Mouse (Mus musculus) right cerebral cortex, postnatal 25 days (tissue): Measurements from ENCODE around the gene Ptgr2.
"Not testable (repeated sequence)": the region's sequence is repeated elsewhere in the genome, so short reads cannot be mapped to it uniquely, and the experiment has no call there.

Source experiments
- DNase-seq: peaks from one replicate; pipeline ENCODE4 v3.0.0; 2022

Ptgr2 gene

GRCm38 (mm10) chr12:84311306-84311705 is 26.3 kb downstream of the Ptgr2 start:
- DNase-seq: no peak

DNA sequence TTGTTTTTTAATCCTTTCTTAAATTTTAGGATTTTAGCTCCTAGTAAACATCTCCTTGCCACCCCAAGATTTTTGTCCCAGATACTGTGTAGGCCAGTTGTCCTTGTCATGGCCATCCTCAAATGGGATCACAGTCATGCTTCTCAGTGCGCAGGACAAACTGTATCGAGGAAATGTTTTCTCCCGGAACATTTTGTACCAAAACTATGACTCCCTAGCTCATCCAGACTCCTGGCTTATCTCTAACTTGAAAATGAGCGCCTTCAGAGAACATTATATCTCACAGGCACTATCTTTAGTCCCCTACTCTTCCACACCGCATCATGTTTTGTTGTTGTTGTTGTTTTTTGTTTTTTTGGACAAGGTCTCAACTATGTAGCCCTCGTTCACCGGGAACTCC is 31.0 kb downstream of the Ptgr2 start:
- DNase-seq: no peak

- peak; percentile 84 for DNase-seq
These were observed 31.9 kb downstream of the Ptgr2 start, which contains the start of gene Zfp410 for GRCm38 (mm10) chr12:84316721-84317621. Zfp410 (plus strand) TSS chr12:84316852.

DNA sequence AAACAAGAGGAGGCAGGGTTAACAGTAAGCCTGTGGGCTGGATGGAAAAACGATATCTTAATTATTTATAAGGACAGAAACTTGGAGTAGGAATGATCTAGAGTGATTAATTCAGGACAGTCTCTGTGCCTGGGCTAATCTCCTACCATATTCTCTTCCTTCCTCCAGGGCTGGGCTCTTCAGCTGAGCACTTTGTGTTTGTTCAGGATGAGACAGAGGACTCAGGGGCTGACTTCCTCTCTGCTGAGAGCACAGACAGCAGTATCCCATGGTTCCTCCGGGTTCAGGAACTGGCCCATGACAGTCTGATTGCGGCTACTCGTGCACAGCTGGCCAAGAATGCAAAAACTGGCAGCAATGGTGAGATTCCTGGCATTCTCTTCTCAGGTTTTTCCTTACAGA is 42.1 kb downstream of the Ptgr2 start:
- DNase-seq: no peak

DNA sequence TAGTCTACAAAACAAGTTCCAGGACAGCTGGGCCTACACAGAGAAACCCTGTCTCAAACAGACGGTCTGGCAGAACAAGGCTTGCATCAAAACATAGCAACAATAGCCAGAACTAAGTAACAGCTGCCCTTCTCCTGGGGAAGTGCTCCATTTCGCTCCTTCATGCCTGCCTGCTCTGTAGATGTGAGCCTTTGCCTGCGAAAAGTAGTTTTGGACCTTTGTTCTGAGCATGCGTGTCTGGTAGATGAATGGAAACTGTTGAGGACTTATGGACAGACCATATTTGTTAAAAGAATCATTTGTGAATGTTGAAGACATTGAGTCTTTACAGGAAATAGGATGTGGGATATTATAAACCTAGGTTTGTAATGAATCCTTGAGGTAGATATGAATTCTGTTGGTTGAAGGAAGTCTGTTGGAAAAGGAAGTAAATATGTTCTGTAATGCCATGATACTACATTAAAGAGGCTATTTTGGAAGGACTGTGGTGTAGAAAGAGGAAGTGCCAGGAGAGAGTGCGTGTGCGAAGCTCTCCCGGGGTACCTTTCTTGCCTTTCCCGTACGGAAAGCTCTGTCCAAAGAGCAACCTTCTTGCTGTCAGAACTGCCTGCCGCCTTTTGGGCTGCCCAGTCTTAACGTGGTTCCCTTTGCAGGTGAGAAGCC is 52.1 kb downstream of the Ptgr2 start:
- no peak for DNase-seq

- no peak for DNase-seq
These were observed 62.2 kb downstream of the Ptgr2 start for GRCm38 (mm10) chr12:84347192-84347591.

- not testable (repeated sequence) for DNase-seq
These were observed 73.7 kb downstream of the Ptgr2 start for GRCm38 (mm10) chr12:84358699-84359098.

DNA sequence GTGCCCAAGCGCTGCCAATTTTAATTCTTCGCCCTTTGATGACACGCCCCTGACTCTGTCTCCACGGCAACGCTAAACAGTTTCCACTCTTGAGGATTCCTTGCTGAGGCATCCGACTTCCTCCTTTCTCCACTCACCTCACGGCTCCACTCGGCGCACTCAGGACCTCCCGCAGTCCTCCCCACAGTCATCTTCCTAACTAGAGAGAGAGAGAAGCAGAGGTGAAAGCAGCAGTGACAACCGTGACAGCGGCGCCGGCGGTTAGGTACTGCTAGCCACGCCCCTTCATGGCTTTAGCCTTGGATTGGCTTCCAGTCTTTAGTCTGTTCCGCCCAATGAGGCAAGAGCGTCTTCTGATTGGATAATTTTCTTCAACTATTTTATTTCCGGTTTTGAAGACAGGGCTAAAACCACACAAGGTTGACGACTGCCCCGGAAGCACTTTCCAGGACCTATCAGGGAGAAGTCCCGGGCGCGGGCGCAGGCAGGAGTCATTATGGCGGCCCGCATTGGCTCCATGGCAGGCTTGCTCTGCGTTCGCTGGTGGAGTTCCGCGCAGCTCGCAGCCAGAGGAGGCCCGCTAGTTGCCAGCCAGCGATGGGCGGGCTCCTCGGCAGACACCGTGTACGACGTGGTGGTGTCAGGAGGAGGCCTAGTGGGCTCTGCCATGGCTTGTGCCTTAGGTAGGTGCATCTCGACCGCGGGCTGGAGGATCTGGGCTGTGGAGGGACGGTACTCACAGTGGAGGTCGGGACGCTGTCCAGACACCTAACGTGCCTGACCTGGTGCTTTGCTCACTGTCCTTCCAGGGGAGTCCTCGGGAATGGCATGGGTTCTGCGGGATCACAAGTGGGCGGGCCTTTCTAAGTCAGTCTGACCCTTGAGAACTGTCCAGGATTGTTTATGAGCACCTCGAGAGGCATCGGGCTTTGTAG is 76.8 kb downstream of the Ptgr2 start, which contains the start of the genes Coq6 and Fam161b:
Coq6 (plus strand) TSS at position 103 of the 935 bp plus-strand sequence.
Fam161b (minus strand) TSS at position 279 of the 935 bp plus-strand sequence.
- peak; percentile 94 for DNase-seq

- DNase-seq: no peak
These were observed 77.8 kb downstream of the Ptgr2 start for GRCm38 (mm10) chr12:84362872-84363271.

- DNase-seq: no peak
These were observed 79.3 kb downstream of the Ptgr2 start for GRCm38 (mm10) chr12:84364291-84364690.

- DNase-seq: no peak
These were observed 80.1 kb downstream of the Ptgr2 start for GRCm38 (mm10) chr12:84365137-84365536.
